Mouse (Mus musculus) gonadal fat pad, adult 2 months (tissue): ENCODE data around the gene BC037034. TPM values are rescaled to one million over a fixed set of nuclear protein-coding genes. Genes with fewer than 3 reads are reported as not detected.

Source experiments
- DNase-seq: peaks from one replicate; pipeline ENCODE4 v3.0.0-alpha.2; 2012; ENCODE audit warnings: low read depth
- polyA plus RNA-seq: library from polyadenylated mRNA; depleted of rRNA; stranded (reverse); fragments of >200 nt; gene quantifications from 2 replicates; pipeline ENCODE4 v1.2.3, GENCODE M21; 2012; rRNA removed

BC037034 gene
- polyA plus RNA-seq, result 74.6 and 89.5 TPM in 2 replicates

DNA sequence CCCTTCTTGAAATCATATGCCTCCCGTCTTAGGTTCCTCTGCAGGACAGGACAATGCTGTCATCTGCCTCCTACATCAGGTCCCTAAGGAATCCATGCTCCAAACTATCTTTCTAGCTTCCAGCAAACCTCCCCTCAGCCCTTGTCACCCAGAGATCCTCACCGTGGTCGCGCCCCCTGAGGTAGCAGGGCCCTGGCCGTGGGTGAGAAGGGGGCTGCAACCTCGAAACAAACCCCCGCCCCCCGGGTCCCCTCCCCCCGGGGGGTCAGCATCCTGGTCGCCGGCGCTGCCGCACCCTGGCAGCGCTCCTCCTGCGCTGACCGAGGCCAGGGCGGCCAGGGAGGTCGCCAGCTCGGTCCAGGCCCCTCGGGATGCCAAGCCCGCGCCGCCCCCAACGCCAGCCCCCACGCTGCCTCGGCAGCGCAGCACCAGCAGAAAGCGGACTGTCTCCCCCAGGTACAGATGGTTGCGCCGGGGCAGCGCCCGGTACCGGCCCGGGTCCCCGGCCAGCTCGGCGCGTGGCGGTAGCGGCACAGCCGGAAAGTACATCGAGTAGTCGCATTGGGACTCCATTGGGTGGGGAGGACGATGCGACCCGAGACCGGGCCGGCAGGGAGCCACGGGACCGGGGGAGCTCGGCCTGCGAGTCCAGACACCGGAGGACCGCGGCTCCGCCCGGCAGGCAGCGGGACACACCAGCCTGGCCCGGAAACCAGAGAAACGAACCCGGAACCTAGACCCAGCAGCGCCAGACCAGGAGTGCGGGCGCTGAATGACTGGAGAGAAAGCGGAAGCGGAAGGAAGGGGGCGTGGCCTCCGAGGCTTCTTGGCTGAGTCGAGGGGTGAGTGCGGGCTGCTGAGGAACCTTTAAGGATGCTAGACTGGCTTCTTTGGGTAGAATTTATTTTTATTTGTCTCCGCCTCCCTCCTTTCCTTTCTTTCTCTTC is at the start of gene BC037034:
Gene BC037034 (minus strand): TSS at position 774 of the 947 bp plus-strand sequence.
- peak; percentile 31 for DNase-seq

DNA sequence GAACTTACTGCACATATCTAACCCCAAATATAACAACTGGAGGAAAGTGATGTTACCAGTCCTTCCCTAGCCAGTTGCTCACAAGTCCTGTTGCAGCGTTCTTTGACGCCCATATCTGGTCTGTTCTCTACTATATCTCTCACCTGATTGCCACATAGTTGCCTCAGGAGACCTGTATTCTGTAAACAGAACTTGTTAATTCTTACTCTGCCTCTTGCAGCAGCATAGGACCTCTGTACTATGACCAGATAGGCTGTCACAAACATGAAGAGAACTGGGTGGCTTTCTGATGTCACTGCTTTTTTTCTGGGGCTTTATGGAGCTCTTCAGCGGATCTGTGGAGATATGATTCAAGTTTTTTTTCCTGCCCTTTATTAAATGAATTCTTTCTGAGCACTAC is 49.0 kb upstream of the BC037034 start:
- DNase-seq, result no peak

DNA sequence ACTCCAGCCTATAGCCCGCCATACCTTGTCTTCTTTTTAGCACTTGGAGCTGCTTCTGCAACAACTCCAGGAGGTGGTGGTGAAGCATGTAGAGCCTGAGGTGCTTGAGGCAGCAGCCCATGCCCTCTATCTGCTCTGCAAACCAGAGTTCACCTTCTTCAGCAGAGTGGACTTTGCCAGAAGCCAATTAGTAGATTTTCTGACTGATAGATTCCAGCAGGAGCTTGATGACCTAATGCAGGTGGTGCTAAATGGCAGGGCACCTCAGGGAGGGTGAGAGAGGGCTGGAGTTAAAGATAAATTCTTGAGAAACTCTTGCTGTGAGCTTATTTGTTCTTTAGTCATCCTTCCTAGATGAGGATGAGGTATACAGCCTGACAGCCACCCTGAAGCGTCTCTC is 35.8 kb upstream of the BC037034 start:
- DNase-seq, result no peak

DNA sequence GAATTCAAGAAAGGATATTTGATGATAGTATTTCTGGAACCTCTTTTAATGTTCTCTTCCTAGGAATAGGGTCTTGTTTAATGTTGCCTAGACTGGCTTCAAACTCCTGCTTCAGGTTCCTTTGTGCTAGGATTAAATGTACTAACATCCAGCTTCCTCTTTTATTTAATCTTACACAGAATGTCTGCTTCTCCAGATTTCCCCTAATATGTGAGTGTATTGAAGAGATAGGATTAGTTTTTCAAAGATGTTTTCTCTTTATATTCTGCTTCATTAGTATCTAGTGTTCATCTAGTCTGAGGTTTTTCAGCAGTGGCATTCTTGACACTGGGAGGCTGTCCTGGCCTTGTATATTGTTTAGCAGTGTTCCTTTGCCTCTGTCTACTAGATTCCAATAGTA is 30.3 kb upstream of the BC037034 start:
- no peak for DNase-seq

DNA sequence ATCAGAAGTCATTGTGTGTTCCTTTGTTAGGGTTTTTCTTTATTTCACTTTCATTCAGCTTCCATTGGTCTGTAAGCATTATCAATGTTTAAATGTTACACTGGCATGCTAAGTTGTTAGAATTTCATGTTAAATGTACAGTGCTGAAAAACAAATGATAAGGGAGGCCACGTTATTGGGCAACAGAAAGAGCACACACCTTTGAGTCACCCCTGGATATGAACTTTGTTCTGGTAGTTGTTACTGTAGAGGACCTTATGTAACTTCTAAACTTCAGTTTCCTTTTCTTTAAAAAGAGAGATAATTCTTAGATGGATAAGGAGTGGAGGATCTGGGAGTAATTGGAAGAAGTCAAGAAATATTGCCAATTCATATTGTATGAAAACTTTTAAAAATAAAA is 27.8 kb upstream of the BC037034 start:
- DNase-seq, result no peak

DNA sequence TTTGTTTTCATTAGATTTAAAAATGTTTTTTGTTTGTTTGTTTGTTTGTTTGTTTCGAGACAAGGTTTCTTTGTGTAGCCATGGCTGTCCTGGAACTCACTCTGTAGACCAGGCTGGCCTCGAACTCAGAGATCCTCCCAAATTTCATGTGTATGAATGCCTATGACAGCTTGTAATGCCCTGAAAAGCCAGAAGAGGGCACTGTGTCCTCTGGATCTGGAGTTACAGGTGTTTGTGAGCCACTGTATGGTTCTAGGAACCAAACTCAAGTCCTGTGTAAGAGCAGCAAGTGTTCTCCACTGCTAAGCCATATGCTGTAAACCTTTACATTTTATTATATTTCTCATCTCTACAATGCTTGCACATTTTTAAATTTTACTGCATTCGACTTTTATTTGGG is 24.0 kb upstream of the BC037034 start:
- no peak for DNase-seq

DNA sequence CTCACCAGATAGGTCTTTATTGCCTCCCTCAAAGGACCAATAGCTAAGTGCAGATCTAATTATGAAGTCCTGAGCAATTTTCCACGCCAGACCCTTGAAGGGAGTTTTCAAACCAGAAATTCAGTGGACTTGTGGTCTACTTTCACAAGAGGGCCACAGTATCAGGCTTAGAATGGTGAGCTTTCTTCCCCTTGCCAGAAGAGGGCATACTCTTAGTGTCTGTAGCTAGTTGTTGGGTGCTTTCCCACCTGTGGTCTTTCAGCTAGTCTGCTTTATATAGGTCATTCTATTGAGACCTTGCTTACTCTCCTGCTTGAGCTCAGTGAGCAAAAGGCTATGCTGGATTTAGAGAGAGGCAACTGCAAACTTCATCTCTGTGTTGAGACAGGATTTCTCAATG is 19.7 kb upstream of the BC037034 start:
- no peak for DNase-seq

DNA sequence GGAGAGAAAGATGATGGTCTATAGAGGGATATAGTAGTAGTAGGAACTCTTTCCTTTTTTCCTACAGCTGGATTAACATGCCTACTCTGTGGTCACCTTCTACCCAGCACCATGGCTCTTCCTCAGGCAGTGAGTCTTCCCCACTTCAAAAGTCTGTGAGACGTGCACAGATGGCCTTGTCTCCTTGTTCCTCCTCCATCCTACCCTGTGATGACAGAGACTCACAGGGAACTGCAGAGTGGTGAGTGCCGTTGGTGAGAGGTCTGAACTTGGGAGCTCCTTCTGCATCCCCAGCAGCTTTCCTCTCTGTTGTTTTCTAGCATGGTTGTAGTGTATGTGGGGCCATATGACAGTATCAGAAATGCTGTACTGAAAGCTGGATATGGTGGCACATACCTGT is 18.0 kb upstream of the BC037034 start:
- no peak for DNase-seq

DNA sequence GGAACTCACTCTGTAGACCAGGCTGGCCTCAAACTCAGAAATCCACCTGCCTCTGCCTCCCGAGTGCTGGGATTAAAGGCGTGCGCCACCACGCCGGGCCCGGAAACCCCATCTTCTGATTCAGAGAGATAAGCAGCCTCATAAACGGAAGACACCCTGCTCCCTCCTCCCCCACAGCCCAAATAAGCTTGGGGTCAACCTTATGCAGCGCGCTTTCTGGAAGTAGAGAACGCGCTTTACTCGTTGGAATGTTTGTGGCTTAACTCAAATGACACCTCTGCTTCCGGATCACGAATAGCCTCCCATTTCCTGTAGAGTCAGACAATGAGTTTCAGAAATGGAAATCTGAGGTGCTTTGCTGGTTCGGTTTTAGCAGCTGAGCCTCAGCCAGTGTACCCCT is 17.0 kb upstream of the BC037034 start:
- no peak for DNase-seq

DNA sequence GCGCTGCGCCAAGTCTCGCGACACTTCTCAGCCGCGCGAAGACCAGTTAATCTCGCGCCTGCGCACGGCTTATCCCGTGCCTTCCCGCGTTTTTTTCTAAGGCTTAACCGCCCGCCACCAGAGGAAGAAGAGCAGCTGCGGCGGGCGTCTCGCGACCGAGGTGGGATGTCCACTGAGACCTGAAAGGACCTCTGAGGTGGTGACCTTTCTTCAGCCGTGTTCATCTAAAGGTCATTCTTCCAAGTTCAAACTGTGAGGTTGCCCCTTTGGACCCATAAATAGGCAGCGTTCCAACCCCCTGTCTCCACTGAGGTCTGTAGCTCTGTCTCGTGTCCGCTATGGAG is 16.6 kb upstream of the BC037034 start:
- no peak for DNase-seq

DNA sequence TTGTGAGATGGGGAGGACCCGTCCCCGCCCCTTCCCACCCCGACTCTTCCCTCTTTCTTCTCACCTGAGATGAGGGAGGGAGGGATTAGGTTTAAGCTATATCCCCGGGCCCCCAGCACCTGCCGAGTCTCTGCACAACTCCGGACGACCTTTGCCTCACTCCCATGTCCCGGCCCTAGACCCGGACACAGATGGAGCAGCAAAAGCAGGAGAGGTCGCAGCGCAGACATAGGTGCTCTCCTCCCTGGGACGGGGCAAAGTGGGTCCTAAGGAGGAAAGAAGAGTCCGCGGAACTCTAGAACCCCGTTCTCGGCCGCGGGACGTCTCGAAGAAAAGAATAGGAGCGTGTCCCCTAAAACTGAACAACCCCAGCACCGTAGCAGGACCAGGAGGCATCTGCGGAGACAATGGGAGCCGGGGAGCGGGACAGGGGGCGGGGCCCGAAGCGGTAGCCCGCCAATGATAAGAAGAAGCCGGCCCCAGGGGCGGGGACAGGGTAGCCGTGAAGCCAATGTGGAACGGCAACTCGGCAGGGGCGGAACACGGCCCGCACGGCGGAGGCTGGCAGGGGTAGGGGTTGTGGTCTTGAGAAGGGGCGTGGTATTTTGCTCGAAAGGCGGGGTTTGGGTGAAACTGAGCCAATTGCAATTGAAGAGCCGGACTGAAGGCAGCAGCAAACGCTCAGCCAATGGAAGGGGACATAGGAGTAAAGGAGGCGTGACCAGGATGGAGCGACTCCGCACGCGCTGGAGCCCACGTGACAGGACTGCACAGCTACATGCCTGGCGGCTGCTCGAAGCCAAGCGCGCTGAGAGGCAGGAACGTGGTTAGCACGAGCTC is 16.0 kb upstream of the BC037034 start, which contains the start of the genes Gm43720, Gpc2 and Stag3:
Gene Gm43720 (minus strand): TSS at position 374 of the 840 bp plus-strand sequence.
Gene Gpc2 (minus strand): TSS at position 421 of the 840 bp plus-strand sequence.
Gene Stag3 (plus strand): TSS at position 656 of the 840 bp plus-strand sequence.
- DNase-seq, result peak; percentile 70

DNA sequence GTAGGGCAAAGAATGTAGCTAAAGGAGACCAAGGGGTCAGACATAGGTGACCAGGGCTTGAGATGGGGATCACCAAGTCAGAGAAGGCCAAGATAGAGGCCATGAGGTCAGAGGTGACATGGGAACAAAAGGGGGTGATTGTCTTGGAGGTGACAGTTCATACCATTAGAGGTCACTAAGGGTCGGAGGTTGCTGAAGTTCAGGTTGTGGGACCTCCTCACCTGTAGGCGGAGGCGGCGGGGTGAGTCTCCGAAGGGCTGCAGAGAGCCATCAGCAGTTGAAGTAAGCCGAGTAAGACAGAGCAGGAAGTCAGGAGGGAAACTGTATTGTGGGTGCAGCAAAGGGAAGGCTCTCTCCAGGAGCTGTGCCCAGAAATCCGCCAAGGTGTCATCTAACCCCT is 14.2 kb upstream of the BC037034 start:
- no peak for DNase-seq

DNA sequence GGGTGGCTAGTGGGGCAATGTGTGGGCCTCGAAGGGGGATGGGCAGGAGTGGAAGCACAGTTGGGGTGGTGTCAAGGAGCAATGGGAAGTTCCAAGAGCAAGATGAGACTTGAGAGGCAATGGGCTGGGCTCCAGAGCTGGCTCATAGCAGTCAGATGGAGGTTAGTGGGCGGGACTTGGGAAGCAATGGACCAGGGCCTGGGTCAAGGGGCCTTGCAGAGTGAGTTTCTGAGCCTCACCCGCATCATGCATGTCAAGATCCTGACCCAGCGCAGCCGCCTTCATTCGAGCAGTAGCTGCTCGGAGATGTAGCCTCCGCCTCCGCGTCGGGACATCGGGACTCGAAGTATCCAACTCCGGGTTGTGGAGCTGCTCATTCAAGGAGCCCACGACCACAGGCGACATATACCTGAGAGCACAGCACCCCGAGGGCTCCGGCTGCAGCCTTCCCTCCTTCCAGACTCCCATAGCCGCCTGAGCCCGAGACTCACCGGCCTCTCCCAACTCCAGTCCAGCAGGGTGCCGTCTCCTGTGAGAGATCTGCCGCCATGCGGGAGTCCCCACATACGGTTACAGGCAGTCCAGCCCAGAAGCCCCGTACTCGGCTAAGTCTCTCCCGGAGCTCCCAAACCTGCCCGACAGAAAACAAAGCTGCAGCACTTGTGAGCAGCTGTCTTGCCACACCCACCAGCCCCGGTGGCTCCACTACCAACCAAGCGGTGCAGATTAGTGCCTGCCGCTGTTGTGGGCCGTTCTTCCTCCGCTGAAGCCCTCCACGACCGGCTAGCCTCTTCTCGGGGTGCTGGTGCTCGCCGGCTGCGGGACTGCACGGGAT is 11.6 kb upstream of the BC037034 start:
- DNase-seq, result no peak

DNA sequence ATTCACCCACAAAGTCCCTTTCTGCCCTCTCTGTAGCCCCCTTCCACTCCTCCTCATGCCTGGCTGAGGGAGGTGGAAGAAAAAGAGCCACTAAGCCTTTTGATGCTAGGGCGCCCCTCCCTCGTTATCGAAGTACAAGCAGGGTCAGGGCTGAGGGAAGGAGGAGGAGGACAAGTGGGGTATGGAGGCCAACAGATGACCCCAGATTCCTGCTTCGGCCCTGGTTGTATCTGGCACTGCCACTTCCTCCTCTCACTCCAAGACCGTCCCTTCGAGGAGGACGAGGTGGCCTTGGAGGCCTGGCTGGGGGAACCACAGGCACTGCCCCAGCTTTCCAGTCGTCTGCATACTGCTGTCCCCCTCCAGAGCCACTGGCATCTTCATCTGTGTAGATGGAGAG is 10.4 kb upstream of the BC037034 start:
- DNase-seq, result no peak

DNA sequence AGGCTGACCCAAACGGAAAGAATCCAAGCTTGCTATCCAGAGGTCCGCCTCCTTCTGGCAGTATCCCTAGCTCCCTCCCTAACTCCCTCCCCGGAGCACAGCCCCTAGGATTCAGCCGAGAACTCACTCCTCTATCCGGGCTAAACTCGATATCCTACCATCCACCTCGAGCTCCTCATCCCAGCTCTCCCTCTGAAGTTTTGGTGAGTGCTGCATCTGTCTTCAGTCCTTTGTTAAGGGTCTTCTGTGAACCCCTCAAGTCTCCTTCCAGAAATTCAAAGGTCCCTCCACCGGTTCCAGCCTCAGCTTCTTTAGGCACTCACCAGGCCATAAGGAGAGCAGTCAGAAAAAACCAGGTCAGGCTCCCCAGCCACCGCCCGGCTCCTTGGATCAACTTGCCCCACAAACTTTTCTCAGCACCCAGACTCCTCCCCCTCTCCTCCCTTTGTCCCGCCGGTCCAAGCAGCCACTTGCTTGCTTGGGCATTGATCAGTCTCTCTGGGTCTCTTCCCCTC is 8.6 kb upstream of the BC037034 start, which contains the start of gene Gal3st4:
Gene Gal3st4 (minus strand): TSS at position 432 of the 515 bp plus-strand sequence.
- DNase-seq, result no peak

DNA sequence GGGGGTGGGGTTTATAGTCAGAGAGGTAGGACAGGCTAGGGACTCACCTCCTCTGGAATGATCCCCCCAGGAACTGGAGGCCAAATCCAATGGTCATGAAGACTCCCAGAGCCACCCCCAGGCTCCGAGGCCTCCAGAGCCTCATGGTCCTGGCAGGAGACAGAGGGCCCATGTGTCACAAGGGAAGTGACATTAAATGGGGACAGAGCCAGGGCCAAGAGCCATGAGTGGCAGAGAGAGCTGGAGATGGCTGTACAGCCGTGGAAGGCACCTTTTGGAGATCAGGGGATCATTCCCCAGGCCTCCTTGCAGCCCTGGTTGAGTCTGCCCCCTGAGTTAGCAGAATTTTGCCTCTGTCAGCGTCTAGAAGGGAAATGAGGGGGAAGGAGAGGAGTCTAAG is 7.4 kb upstream of the BC037034 start:
- no peak for DNase-seq

DNA sequence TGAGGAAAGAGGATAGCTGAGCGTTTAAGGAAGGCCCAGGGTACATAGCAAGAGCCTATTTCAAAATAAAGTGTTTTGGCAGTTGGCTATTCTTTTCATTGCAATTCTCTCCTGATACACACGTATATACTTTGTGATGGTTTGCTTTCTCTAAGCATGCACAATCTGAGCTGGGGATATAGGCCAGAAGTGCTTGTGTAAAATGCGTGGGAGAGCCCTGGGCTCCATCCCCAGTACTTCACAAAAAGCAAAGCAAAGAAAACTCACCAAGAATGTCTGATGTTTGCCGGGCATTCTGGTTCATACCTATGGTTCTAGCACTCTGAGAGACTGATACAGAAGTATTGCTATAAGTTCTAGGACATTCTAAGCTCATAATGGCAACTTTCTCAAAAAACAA is 5.1 kb upstream of the BC037034 start:
- no peak for DNase-seq

DNA sequence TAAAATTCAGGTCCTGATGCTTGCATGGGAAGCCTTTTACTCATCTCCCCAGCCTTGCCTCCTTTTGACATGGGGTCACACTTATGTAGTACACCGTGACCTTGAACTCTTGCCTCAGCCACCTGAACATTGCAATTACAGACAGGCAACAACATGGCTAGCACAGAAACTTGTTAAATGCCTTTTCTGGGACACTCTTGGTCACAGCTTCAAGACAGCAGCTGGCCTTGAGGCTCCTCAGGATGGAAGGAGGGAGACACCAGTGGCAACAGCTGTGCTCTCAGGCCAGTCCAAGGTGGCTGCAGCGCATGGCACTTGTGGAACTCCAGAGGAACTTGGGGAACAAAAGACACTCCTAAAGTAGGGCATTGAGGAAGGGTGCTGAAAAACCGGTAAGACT is 3.3 kb upstream of the BC037034 start:
- DNase-seq, result no peak

DNA sequence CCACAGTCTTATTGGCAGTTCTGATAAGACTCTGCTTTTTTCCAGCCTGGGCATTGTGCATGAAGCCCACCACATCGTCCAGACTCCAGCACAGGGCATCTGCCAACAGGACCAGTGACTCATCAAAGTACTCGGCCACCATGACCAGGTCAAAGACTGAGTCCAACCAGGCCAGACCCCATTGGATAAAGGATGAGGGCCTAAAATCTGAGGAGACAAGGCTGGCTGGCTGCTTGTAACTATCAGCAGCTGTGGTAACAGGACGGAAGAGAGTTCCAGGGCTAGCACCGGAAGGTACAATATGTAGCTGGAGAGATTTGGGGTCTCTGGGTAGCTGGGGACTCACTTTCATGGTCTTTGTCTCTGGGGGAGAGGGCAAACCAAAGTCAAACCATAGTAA is 1.9 kb upstream of the BC037034 start:
- DNase-seq, result no peak

DNA sequence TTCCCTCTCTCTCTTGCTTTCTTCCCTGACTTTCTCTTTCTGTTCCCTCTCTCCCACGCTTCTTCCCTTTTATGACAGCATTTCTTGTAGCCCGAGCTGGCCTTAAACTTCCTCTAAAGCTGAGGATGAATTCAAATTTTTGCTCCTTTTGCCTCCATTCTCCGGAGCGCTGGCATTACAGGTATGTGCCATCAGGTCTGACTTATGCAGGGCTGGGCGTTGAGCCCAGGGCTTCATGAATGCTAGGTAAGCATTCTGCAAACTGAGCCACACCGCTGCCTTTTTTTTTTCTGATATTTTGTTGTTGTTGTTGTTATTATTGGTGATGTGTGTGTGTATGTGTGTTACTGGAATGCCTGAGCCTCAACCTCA is 360 bp upstream of the BC037034 start:
- no peak for DNase-seq

DNA sequence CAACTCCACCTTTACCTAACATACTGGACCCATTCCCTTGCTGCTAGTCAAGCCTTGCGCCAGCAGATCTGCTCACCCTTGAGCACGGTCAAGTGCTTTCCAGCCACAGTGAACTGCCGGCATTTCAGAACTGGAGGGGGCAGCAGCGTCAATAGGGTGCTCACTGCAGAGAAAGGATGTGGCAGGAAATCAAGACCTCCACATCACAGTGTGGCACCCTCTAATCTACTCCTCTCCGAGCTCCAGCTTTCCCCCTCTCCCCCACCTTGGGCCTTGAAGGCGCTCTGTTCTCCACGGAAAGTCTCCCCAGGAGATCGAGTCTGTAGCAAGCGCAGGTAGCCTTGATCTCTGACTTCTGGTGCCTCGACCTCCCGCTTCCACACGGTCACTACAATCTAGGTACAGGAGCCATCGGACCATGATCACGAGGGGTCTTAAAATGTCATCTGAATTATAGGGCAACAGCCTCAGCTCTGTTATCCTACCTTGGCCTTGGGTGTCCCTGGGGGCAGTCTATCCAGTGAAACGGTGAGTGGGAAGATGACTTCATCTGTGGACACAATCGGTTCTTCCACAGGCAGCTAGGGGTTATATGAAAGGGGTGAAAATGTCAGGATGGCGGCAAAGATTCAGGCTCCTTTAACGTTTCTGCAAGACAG is 1.1 kb downstream of the BC037034 start:
- no peak for DNase-seq
